Comparison of ENCODE assay signal across 18 mouse cellular contexts in the genomic region with DNA sequence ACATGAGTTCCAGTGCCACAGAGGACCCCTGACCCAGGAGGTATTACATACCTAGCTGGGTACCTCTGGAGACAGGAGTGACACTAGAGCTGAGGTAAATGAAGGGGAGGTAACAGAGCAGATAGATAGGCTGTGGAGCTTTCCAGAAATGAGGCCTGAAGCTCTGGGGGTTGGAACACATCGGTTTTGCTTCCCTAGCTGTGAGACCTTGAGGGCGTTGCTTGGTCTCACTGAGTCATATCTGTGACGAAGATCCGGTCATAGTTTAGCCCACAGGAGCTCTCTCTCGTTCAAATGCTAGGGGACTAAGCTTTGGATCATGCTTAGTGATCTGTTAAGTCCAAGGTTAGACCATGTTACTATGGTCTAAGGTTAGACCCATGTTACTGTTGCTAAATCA. TPM values are rescaled to one million over a fixed set of nuclear protein-coding genes. Genes with fewer than 3 reads are reported as not detected.
"Had no signal": no experiment of that assay in that cellular context is flagged by ENCODE, and none has a peak within 500 bp of the region (broad histone marks: within the 10 kb centered on the region; RNA-seq: fewer than 3 reads in every experiment).

No protein-coding gene starts in this region.

- DNase-seq: left cerebral cortex, postnatal 4 days; liver; liver, embryonic 13.5 days; liver, postnatal 0 days; lung, adult 18-20 months; lung, adult 2 months; lung, embryonic 14.5 days; lung, postnatal 10 days; lung, postnatal 14 days; lung, postnatal 36 days; lung, postnatal 4 days; midbrain, embryonic 14.5 days had no signal

RNA-seq across cellular contexts. Expression of a gene that starts 49.0 kb away (rescaled TPM):
- total RNA-seq: left cerebral cortex, postnatal 10 days; left cerebral cortex, postnatal 36 days; left cerebral cortex, postnatal 4 days; megakaryocyte progenitor cell, adult 5-6 weeks; megakaryocyte, adult 5-6 weeks; megakaryocyte-erythroid progenitor cell, adult 5-6 weeks; monocyte, adult 5-6 weeks had no signal
